Mouse (Mus musculus) layer of hippocampus, adult 9-10 months (tissue): ENCODE results near the gene Zfp511.
A peak's percentile ranks its signal among the peaks of the same experiment; 100 is the strongest.

Experiments used
- DNase-seq: peaks from one replicate; pipeline ENCODE4 v3.0.0; 2022; ENCODE audit warnings: low spot score

Zfp511 gene

DNA sequence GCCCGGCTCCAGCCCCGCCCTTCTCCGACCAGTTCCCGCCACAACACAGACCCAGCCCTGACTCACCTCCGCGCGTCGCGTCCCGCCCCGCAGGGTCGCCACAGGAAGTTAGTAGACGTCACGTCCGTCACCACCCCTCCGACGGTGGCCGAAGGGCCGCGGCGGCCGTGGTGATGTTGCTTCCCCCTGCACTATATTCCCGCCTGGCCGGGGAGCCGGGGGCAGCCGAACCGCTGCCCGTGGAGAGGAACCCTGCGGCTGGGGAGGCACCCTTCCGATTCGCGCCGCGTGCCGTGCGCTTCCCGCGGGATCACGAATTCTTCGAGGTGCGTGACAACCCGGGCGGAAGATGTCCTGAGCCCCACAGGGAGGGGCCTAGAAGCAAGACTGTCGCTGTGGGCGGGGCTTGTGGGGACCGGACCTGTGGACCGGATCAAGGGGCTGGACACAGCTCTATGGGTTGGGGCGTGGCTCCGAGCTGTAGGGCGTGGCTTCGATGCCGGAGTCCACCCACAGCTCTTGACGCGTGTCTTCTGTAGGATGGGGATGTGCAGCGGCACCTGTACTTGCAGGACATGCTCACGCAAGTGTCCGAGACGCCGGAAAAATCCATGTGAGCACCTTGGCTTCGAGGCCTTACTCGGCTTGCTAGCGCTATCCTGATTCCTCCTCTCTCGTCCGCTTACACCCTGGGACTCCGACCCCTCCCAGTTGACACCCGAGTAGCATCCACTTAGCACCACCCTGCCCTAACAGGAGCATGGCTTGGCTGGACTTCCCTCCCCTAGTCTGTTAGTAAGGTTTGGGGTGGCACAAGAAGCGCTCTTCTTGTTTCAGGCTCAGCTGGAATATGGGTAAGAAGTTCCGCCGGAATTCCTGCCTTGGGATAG is at the start of gene Zfp511, which contains the start of gene Tubgcp2:
Gene Zfp511, plus strand, starts transcription at position 111 of the 890 bp plus-strand sequence.
Gene Tubgcp2, minus strand, starts transcription at position 389 of the 890 bp plus-strand sequence.
- peak; percentile 79 for DNase-seq

DNA sequence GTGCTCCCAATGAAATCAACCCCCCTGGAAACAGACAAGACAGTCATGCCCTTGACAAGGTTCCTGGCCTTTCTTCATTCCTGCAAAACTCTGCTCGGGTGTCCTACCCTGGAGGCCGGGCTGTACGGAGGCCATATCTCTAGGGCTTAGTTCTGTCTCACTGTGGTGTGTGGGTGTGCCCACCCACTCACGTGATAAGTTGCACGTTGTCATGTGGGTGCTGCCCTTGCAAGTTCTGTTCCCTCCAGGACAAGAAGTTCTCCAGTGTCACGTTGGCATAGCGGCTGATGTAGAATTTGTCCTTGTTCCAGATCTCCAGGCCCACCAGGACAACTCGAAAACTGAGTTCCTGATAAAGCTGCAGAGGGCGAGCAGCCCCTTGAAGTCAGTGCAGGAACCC is 47.9 kb upstream of the Zfp511 start:
- DNase-seq: no peak

DNA sequence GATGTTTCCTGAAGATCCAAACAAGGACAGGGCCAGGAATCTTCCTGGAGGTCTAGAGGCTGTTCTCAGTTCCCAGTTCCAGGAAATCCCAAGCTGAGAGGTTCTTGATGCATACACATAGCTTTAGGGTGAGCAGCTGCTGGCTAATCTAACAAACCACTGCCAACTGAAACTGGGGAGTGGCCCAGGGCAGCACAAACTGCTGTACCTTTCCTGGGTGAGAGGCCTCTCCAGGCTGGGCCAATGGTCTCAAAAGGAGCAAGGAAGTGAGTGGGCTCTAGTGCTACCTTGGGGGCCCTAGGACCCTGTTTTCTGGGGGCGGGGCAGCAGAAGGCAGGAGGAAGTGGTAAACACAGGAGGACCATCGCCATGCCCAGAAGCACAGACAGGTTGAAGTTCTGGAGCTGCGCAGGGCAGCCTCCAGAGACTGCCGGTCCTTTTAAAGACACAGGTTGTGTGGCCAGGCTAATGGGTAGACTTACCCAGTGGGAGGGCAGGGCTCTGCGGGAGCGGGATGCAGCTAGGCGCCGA is 45.3 kb upstream of the Zfp511 start:
- DNase-seq: no peak

DNA sequence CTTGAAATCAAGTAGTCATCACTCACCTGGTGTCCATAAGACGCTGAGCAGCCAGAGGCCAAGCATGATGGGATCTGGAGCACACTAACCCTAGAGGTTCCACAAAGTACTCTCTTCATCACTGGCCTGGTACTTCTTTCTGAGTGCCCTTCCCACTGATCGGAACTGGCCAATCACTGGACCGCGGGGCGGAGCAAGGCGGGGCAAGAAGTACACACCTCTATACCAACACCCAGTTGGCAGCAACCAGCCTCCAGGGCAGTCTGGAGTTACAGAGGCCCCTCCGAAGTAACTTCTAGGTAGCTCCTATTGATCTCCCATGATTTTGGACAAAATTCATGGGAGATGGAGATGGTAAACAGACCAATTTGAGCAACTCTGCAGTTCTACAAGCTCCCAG is 43.8 kb upstream of the Zfp511 start, which contains the start of gene Adam8:
Gene Adam8, minus strand, starts transcription at position 157 of the 400 bp plus-strand sequence.
- DNase-seq: no peak

DNA sequence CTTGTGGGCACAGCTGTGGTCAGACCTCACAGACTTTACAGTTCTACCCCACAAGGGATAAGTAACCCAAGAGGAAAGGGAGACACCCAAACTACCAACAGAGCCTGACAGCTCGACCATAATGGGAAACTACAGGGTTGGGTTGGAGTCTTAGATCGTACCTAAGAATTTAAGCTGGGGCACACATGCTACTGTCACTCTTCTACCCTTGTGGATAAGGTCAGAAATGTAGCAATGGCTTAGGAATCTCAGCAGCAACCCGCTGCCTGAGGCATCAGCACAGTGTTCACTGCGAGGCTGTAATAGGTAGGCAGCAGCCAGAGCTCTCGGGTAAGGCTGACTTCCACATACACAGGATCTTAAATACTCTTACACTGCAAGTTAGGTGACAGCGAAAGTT is 42.7 kb upstream of the Zfp511 start:
- DNase-seq: no peak

DNA sequence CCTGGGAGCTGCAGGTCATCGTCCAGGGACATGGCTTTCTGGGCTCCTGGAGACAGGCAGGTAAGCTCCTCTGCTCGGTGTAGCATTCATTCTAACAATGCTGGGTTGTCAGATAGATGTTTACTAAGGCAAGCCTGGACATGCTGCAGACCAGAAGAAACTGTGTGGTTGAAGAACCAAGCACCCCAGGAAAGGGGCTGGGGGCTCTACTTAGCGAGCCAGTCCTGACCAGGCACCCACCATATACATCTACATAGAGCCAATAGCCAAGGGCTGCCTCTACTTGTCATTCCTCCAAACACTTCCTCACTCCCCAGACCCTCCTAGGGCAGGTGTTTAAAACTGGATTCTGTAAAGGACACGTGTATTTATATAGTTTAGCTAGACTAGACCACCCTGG is 42.0 kb upstream of the Zfp511 start:
- no peak for DNase-seq

DNA sequence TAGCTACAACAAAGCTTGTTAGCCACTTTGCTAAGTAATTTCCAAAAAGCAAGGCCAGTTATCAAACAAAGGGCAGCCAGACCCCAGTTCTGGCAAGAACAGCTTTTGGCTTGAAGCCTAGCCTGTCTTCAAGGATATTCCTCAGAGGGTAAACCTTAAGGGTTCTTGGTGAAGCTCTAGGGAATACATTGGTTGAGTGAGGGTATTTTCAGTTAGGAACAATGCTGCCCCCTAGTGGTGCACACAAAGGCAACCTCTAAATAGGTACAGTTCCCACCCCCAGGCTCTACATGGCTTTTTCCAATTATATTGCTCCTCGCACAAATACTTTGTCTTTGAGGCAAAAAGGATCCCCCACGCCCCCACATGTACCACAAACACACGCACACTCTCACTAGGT is 41.5 kb upstream of the Zfp511 start:
- peak; percentile 48 for DNase-seq

DNA sequence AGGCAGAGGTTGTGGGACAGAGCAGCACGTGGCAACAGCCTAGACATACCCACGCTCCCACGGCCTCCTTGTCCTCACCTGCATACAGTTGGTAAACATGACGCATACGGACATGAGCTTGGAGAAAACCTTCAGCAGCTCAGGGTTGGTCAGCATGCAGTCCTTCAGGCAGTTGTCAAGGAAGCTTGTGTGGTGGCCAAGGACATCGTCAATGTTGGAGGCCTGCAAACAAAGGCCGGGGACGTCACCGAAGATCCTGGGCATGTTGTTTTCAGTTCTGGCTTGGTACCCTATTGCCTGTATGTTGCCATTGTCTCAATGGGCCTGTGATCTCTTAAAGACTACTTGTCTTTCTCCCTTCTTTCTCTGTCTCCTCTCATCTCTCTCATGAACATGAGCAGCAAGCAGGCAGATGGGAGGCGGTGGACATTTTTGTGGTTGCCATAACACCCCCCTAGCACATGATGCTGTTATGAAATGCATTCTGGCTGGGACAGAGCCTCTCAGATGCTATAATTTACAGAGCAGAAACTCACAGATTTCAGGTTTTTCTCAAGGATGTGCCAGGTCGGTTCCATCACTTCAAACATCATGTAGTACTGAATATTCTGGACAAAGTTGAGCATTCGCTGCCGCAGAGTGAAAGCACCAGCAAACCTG is 37.4 kb upstream of the Zfp511 start:
- no peak for DNase-seq

DNA sequence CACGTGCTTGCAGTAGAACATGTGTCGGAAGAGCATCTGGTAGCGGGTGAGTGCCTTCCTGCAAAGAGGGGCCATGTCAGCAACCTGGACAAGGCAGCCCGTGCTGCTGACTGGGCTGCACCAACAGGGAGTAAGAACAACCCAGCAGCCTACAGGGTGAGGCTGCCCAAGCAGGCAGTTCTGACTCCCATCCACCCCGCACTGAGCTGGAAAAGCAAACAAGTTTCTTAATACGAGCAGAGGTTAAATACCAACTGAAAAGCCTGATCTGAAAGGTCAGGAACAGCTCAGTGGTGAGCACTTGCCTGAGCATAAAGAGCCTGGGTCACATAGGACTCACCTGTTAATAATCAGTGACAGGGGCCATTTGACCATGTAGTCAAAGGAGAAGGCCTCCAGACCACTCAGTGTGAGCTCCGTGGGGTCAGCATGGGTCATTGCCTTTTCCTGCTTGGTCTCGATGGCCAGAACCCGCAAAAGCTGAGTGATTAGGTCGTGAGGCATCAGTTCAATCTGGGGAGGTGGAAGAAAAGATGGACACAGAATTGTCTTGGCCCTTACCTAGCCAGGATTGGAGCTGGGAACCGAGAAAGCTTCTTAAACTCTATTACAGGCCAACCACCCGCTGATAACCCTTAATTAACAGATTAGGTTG is 35.0 kb upstream of the Zfp511 start:
- no peak for DNase-seq

DNA sequence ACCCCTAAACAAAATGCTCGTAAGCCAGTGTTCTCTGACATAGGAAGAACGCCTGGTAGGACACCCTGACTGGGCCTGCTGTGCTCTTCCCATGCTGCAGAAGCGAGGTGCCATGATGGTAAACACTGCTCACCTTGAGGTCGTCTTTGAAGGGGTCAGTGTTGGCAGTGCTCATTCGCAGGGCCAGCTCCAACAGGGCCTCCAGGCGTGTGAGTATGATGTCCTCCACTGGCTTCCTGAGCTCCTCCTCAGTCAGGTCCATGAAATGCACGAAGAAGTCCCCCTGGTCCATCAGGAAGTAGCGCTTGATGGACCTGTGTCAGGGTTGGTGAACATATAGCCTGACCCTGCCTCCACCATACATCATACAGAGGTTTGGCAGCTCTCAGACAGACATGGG is 31.5 kb upstream of the Zfp511 start:
- no peak for DNase-seq

DNA sequence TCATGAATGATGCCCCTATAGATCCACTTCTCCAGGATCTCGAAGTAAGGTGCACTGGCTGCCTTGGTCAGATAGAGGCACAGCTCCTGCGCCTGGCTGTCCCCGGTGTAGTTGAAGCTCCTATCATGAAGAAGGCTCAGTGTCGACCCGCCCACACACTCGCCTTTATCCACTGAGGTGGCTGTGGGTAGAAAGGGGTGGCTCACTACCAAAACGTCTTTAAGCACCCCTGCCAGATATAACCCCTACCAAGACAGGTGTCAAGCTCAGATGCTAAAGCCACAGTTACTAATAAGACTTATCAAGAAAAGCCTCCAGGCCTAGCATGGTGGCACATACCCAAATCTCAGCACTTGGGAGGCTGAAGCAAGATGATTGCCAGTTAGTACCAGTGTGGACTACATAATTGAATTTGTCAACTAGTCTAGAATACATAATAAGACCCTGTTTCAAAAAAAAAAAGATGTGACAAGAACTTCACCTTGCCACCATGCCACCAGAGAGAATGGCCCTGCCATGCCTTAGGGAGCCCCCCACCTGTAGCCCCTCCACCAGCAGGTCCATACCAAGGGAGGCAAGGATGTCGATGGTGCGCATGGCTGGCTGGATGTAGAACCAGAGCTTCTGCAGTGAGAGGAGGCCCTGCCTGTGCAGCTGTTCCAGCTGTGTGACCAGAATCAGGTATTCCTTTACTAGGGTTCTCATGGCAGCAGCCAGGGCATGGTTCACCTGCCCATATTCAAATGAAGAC is 29.2 kb upstream of the Zfp511 start:
- no peak for DNase-seq

DNA sequence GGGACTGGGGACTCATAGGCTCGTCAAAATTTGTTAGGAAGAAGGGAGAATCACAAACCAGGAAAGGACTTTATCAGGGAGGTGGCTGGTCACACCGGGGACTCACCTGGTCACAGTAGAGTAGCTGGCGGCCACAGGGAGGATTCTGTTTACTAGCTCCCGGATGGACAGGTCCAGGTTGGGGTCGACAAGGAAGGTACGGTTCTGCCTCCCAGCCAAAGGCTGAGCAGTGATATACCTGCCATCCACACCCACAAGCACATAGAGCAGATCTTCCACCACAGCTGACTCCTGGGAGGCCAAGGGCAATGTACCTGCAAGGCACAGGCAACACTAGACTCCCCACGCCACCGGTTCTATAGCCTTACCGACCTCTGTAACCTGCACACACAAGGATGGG is 28.4 kb upstream of the Zfp511 start:
- no peak for DNase-seq

DNA sequence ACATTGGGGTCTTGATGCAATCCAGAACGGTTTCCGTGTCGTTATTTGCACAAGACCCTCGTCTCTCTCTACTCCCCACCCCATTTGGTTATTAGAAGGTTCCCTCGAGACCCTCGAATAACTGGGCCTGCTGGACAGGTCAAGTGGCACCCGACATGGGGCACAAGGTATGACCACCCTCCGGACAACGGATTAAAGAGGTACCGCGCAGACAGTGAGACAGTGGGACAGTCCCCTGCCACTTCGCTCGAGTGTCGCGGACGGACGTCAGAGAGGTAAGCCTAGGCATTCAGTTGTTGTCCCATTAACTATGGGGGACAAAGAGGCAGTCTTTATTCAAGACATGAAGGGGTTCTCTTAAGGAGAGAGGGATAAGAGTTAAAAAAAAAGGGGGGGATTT is 24.9 kb upstream of the Zfp511 start:
- DNase-seq: no peak

DNA sequence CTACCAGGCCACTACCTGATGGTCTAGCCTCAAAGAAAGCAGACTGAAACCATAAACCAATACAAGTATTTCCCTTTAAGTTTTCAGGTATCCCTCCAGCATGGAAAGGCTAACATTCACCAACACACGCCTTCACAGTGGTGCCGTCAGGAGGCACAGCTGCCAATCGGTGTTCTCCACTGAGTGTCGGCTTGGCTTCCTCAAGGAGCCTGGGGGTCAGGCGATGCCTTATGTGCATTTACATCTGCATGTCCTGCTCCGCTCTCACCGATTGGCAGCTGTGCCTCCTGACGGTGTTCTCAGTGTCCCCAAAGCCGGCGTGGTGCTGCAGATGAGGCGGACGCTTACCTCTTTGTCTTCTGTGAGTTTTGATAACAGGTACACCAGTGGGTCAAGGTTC is 4.4 kb upstream of the Zfp511 start:
- no peak for DNase-seq

DNA sequence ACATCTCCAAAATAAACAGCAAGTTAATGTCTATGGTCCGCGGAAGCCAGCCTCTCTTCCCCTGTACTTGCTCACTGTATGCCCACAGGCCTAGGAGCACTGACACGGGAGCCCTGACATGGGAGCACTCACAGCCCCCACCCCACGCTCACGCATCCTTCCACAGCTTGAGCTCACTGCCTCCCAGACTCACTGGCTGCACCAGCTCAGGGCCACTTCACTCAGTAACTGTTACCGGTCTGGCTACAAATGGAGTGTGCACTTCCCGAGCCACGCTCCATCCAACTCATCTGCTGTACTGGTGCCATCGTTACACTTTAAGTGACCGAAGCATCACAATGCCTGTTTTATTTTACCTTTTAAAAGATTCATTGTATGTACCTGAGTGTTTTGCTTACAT is 3.8 kb upstream of the Zfp511 start:
- DNase-seq: no peak

DNA sequence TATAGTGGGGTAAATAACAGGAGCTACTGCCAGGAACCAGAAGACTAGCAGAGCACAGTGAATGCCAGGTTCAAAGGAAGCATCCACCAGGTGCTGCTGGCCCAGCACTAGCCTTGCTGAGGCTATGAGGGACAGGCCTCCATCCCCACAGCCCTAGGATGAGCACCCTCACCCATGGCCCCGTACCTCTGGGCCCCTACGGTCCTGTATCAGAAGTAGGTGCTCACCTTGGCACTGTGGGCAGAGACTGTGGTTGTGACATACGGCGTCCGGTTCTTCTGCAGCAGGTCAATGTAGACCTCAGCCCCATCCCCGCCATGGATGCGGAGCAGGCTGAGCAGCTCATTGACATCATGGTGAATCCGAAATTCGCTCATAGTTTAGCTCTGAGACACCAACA is 2.8 kb upstream of the Zfp511 start:
- no peak for DNase-seq

DNA sequence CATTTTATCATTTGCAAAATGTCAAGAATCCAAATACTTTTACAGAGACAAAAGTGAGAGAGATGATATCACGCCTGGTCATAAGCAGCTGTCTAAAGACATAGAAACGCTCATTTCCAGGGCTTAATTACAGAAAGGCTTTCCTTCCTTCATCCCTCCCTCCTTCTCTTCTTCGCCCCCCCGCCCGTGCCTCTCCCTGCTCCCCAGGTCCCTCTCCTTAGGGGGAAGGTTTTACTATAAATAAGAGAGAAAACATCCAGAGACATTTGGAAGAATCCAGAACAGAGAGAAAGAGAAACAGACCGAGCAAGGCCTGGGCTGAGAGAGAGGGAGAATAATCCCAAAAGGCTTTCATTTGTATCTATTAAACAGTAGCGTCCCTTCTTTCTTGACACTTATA is 735 bp upstream of the Zfp511 start:
- DNase-seq: no peak

DNA sequence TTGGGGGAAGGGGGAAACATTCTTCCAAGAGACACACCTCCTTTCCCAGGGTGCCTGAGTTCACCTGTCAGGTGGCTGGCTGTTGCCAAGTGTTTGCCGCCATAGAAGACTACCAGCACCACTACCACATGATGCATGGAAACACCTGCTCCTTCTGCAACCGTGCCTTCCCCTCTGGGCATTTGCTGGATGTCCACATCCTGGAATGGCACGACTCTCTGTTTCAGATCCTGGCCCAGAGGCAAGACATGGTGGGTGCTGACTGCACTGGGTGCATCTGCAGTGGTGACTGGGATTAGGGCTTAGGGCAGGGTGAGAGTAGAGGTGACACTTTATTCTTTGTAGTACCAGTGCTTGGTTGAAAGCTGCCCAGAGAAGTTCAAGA is 972 bp downstream of the Zfp511 start:
- DNase-seq: no peak

DNA sequence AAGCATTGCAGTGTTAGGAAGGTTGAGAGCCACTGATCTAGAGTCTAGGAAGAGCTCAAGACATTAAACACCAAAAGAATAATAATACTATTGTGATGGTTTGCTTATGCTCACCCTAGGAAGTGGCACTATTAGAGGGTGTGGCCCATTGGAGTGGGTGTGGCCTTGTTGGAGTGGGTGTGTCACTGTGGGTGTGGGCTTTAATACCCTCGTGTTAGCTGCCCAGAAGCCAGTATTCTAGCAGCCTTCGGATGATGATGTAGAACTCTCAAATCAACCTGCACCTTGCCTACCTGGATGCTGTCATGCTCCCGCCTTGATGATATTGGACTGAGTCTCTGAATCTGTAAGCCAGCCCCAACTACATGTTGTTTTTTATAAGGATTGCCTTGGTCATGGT is 6.5 kb downstream of the Zfp511 start:
- no peak for DNase-seq

DNA sequence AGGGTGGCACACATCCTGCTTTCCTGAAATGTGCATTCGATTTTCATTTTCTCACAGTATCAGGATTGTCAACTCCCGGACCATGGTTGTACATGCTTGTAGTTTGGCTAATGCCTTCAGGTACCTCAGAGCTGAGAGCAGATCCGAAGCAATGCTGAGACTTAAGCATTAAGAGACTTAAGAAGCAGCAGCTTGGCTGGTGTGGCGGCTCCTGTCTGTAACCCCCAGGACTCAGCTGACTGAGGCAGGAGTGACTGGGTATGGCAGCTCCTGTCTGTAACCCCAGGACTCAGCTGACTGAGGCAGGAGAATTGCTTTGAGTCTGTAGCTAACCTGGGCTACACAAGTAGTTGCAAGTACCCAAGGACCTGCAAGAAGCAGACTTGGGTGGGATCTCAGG is 9.4 kb downstream of the Zfp511 start:
- DNase-seq: no peak

DNA sequence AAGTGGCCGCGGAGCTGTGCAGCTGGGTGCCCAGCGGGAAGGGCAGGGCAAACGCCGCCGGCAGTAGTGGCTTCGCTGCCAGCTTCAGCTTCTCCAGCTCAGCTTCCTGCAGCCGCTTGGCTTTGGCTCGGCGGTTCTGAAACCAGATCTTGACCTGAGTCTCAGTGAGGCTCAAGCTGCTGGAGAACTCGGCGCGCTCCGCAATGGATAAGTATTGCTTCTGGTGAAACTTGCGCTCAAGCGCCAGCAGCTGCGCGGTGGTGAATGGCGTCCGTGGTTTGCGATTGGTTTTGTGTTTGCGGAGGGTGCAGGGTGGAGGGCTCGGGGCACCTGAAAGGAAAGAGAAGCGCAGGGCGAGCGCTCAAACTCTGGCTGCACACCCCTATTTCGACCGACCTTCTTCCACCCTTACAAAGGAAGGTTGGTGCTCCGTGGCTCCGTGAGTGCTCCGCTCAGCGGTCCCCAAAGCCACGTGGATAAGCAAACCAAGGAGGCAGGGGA is 11.7 kb downstream of the Zfp511 start:
- no peak for DNase-seq
